Mouse (Mus musculus) Patski (cell line): ENCODE results near the gene Kcnk12. TPM values are rescaled to one million over a fixed set of nuclear protein-coding genes. Genes with fewer than 3 reads are reported as not detected.

Experiments
- ATAC-seq: fragments of 100-300 bp; one replicate; pipeline ENCODE4 v1.8.0; 2021
- CTCF ChIA-PET: fragments of 350-600 bp; sonication (Branson Sonifier 250); formaldehyde crosslinking; loops from one replicate; lab custom pipeline; 2022; ENCODE audit warnings: inconsistent platforms; lab: Charles Lee
- POLR2A ChIA-PET: fragments of 350-600 bp; sonication (Branson Sonifier 250); formaldehyde crosslinking; loops from one replicate; lab custom pipeline; 2022; ENCODE audit warnings: antibody characterized with exemption, inconsistent platforms; lab: Charles Lee
- DNase-seq: peaks from one replicate; pipeline ENCODE4 v3.0.0-alpha.2; 2011; ENCODE audit warnings: low read depth, low spot score
- H3K27me3 ChIP-seq: fragments of 371-371 bp; one replicate; pipeline ENCODE4 v1.5.1; 2021
- CTCF ChIP-seq: fragments of 100-300 bp; IDR thresholded peaks from one replicate; pipeline ENCODE4 v1.5.1; 2021
- in situ Hi-C: fragments of 300-500 bp; cut with MboI; formaldehyde crosslinking; loops from 3 replicates; pipeline ENCODE4 v1.11.1; 2018; ENCODE audit warnings: low pct_unique_long_range_greater_than_20kb, mixed read lengths
- polyA plus RNA-seq: library from polyadenylated mRNA; unstranded; gene quantifications from one replicate; pipeline ENCODE4 v1.2.3, GENCODE M21; 2021

The Kcnk12 gene
- polyA plus RNA-seq, 1 experiment from 2014 or later = not detected

DNA sequence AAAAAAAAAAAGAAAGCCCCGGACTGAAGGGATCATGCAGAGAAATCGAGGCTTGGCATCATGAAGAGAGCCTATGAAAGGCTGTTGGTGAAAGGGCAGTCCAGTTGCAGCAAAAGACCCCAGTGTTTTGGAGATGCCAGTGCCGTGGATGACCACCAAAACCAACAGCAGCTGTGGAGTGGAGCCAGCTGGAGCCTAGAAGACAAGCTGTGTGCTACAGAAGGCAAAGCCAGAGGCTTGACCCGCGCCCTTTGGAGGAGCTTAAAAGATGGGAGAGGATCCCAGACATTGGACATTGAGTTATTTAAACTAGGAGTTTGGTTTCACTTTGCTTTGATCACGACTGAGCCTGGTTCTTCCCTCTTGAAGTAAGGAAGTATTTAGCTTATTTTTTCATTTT lies 9.6 kb downstream of the Kcnk12 start:
- in situ Hi-C loops = no loop called here
- ChIA-PET POLR2A (no interaction called here), CTCF (no interaction called here)
- no peak for DNase-seq
- ATAC-seq = no peak
- TF ChIP-seq CTCF = no peak
- peaks cover 4% of the 10 kb centered on the region for H3K27me3 ChIP-seq

DNA sequence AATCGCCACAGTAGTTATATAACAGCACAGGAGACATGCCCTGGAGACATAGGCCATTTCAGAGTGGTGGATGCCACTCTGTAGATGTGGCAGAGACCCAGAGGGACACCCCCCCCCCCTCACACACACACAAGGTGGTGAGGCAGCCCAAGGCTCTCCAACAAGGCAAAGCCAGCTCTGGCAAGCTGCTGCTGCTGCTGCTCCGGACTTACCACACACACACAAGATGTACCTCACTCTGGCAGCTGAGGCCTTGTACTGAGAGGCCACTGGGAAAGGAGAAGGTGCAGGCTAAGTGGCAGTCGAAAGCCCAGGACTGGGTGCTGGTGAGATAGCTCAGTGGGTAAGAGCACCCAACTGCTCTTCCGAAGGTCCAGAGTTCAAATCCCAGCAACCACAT lies 10.1 kb downstream of the Kcnk12 start:
- ChIA-PET CTCF (no interaction called here), POLR2A (no interaction called here)
- ATAC-seq (no peak), DNase-seq (no peak)
- H3K27me3 ChIP-seq = peaks cover 1% of the 10 kb centered on the region
- in situ Hi-C loops = no loop called here
- TF ChIP-seq CTCF = no peak

DNA sequence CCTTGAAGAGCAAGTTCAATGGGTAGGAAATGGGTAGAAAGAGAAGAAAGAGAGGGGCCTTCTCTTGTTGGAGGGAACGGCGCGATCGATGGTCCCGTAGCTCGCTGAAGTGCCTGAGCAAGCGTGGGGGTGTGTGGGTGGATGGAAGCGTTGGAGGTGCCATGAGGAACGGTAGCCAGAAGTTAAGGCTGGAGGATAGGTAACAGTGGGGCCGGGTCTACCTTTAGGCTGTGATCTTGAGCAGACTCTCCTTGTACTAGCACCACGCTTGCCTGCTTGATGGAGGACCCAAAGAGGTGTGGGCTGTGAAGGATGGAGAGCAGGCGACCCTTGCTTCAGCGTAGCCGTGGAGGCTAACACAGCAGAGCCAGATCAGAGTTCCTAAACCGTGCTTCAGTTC lies 12.1 kb downstream of the Kcnk12 start:
- TF ChIP-seq CTCF = no peak
- ATAC-seq (no peak), DNase-seq (no peak)
- ChIA-PET POLR2A (no interaction called here), CTCF (no interaction called here)
- in situ Hi-C loops = no loop called here
- no peaks in the 10 kb centered on the region for H3K27me3 ChIP-seq

DNA sequence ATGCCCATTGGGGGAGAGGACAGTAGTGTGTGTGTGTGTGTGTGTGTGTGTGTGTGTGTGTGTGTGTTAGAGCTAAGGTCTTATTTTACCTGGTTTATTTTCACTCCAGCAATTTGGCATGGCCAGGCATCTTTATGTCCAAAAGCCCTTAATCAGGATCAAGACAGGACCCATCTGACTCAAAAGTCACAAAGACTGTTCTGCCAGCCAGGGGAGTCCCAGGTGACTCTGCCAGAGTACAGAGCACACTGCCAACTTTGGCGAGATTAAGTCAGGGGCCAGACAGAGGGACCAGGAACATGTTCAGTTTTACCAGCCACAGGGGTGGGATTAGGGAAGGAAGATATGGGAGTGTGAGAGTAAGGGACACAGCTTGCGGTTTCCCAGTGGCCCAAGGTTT lies 12.9 kb downstream of the Kcnk12 start:
- CTCF ChIA-PET = no interaction called here
- TF ChIP-seq CTCF = no peak
- DNase-seq (no peak), ATAC-seq (no peak)
- in situ Hi-C loops = no loop called here
- no peaks in the 10 kb centered on the region for H3K27me3 ChIP-seq
- POLR2A ChIA-PET = no interaction called here

DNA sequence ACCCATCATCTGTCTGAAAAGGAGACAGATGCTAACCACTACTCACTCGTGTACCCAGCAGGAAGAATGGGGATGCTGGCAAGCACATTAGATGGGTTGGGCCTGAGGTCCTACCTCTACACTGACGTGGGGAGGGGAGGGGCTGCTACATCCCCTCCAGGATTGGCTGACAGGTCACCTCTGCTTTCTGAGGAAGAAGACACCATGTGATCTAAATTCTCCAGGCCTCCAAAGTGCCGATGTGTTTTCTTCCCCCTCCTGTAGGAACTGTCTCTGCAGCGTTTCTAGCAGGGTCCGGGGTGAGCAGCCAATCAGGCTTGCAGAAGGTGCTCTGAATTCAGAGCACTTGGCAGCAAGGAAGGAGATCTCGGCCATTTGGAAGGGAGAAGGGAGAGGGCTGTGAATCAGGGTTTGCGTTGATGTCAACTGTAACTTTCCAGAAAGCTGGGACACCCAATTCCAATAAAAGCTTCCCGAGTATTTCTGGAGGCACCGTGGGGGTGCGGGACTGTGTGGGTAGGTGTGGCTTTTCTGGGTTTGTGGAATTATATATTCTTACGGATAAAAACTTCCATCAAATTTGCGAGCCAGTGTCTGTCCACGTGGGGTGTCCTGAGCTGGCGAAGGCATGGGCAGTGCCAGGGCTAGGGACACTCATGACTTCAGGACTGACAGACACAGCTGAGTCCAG lies 13.5 kb downstream of the Kcnk12 start:
- CTCF ChIA-PET = no interaction called here
- POLR2A ChIA-PET = no interaction called here
- ATAC-seq = no peak
- no peak for TF ChIP-seq CTCF
- H3K27me3 ChIP-seq = no peaks in the 10 kb centered on the region
- DNase-seq = no peak
- in situ Hi-C loops = no loop called here

DNA sequence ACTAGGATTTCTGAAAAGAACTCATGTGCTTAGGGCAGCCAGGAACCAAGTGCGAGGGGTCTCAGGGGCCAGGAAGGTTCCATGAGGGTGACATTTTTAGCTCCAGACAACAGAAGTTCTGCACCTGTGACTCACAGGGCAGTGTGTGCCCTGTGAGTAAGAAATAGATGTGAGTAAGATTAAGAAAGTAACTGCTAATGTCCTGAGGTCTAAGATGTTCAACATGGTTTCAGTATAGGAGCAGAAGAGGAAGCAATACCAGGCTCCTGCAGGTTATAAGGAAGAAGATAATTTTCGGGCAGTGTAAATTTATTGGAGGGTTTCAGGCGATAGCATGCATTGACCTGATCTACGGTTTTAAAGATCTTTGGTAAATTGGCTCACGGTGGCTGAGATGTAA lies 16.6 kb downstream of the Kcnk12 start:
- in situ Hi-C loops = no loop called here
- no peaks in the 10 kb centered on the region for H3K27me3 ChIP-seq
- ChIA-PET CTCF (no interaction called here), POLR2A (no interaction called here)
- no peak for ATAC-seq
- TF ChIP-seq CTCF = no peak
- no peak for DNase-seq

DNA sequence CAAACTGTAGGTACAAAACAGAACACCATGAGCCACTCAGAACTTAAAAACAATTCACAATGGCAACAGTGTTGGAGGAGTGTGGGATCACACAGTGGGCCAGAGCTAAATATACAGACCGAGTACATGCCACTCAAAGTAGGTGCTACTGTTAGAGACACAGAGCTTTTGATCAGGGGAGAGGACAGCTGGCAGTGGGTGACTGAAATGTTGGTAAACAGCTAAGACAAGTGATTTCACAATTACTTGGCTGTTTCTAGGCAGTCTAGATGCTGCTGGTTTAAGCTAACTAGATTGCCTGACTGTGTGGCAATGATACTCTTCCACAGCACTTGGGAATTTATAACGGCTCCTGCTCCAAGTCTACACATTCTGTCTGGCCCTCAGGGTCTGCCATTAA lies 17.6 kb downstream of the Kcnk12 start:
- H3K27me3 ChIP-seq = no peaks in the 10 kb centered on the region
- ChIA-PET CTCF (no interaction called here), POLR2A (no interaction called here)
- no peak for ATAC-seq
- DNase-seq = no peak
- TF ChIP-seq CTCF = no peak
- in situ Hi-C loops = no loop called here

DNA sequence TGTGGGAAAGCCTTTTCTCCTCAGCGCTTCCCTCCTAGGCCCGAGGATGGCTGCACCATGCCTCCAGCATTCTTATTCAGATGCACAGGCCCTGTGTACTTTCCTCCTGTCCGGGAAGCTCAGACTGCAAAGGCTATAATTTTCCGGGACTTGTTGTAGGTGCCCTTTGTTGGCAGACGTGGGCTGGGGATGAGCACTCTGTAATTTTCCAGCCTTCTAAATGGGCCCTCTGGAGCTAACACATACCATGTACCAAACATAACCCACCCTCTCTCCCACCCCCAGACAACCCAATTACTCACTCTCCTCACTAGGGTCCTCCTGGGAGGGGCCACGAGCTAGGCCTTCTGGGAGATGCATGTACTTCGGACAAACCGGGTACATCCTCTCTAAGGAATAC lies 22.8 kb downstream of the Kcnk12 start:
- no peaks in the 10 kb centered on the region for H3K27me3 ChIP-seq
- no peak for ATAC-seq
- no peak for TF ChIP-seq CTCF
- DNase-seq = no peak
- CTCF ChIA-PET = no interaction called here
- POLR2A ChIA-PET = no interaction called here
- in situ Hi-C loops = no loop called here

DNA sequence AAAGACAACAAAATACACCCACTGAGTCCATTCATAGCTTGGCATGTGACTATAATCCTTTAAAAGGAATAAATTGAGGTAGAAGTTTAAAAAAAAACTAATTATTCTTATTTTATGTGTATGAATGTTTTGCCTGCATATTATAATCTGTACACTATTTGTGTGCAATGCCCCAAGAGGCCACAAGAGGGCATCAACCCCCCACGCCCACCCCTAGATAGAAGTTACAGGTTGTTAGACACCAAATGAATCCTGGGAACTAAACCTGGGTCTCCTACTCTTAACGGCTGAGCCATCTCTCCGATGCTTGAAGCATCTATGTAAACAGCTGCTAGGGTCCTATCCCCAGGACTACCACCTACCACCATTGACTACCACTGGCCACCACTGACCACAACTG lies 24.6 kb downstream of the Kcnk12 start:
- H3K27me3 ChIP-seq = no peaks in the 10 kb centered on the region
- ChIA-PET POLR2A (no interaction called here), CTCF (interaction anchor here (1.0 kb wide), 1 partner anchor 29 kb away, joined by 3 read pairs; no protein-coding TSS in a partner anchor)
- DNase-seq (no peak), ATAC-seq (no peak)
- in situ Hi-C loops = no loop called here
- TF ChIP-seq CTCF = no peak

DNA sequence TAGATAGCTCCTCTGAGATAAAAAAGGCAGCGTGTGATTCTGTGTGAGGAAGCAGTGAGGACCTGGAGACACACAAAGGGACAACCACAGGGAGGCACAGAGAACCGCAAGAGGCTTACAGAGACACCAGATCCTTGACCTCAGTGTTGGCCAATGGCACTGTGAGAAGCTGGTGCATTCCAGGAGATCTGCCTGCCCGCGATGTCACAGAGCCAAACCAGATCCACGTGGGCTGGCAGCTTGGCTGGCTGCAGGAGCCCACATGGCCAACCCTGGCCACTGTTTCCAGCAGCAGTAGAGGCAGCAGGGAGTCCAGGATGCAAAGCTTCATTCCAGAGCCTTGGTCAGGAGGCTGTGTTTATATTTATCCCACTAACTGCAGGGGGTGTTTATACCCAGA lies 27.0 kb downstream of the Kcnk12 start:
- no peaks in the 10 kb centered on the region for H3K27me3 ChIP-seq
- ChIA-PET CTCF (interaction anchor here (1.2 kb wide), 1 partner anchor 39 kb away, joined by 4 read pairs; no protein-coding TSS in a partner anchor), POLR2A (no interaction called here)
- DNase-seq (no peak), ATAC-seq (no peak)
- in situ Hi-C loops = no loop called here
- TF ChIP-seq CTCF = no peak

DNA sequence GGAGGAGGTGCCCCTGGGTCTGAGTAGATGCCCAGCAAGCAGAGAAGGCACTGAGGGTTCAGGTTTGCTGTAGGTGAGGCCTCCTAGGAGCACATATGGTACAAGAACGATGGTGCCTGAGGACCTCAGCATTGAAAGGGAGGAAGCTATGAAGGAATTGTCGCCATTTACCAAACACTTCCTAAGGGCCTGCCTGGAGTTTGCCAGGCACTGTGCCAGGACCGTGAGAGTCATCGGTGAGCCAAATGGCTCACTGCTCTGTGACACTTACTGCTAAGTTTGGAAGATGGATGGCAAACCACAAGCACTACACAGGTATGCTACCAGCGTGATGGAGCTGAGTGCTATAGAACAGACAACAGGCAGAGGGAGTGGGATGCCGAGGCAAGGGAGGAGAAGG lies 30.9 kb downstream of the Kcnk12 start:
- no peak for DNase-seq
- in situ Hi-C loops = no loop called here
- ATAC-seq = no peak
- H3K27me3 ChIP-seq = no peaks in the 10 kb centered on the region
- ChIA-PET CTCF (no interaction called here), POLR2A (no interaction called here)
- no peak for TF ChIP-seq CTCF

DNA sequence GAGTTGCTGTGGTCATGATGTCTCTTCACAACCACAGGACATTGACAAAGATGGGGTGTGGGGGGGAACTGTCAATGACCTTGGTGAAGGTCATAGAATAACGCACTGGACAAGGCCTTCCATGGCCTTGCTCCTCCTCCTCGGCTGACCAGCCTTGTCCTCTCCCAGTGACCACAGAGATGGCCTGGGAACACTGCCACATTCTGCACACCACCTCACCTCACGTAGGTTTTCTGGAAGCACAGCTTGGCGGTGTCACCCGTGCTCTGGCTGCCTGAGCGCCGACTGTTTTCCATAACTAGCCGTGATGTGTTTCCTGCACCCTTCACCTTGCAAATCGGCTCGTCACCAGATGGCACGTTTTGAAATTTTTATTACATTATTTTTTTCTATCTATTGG lies 32.8 kb downstream of the Kcnk12 start:
- no peaks in the 10 kb centered on the region for H3K27me3 ChIP-seq
- ATAC-seq (no peak), DNase-seq (no peak)
- in situ Hi-C loops = no loop called here
- CTCF ChIA-PET = no interaction called here
- no peak for TF ChIP-seq CTCF
- POLR2A ChIA-PET = interaction anchor here (0.6 kb wide), 1 partner anchor 165 kb away, joined by 4 read pairs; no protein-coding TSS in a partner anchor
